ENCODE assay signal across 10 mouse cellular contexts in the genomic region with DNA sequence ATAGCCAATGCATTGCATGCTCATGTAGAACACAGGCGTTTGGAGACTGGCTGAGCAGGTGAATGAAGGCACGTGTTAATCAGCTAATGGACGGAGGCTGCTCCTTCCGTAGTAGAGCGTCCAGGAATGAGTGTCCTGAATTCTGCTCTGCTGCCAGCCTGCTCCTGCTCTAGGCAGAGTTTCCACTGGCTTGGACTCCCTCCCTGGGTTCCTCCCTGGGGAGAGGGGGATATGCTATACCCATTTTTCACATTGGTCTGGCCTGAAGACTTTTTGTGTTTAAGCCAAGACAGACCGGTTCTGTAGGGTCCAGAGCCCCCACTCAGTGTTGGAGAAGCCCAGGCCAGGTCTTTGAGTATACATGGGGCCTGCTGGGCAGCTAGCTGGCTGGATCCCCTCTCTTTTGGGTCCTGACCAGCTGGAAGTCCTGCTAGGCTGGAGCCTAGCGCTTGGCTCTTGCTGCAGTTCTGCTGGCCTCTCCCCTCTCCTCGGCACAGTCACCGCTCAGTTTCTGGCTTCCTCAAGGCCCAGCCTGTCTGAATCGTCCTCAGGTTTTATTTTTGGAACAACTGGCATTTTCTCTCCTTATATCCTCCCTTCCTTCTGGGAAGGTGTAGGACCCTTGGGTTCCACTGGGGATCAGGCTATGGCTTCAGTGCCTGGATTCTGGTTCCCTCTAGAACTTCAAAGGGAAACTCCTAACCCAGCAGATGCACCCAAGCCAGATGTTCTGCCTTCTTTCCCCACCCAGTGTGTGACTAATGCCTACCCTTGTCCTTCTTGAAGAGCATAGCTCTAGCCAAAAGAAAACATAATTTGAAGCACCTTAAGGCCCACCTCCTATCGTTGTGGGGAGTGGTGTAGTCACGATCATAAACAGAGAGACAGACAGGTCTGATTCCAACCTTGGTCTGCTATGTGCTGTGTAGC. TPM values are rescaled to one million over a fixed set of nuclear protein-coding genes. Genes with fewer than 3 reads are reported as not detected.
A peak's percentile ranks its signal among the peaks of the same experiment; 100 is the strongest.
DNase-seq lines count a peak whose midpoint lies in the region; ATAC-seq lines count a peak whose summit lies in the region.
"Had no signal": no experiment of that assay in that cellular context is flagged by ENCODE, and none has a peak within 500 bp of the region (broad histone marks: within the 10 kb centered on the region; RNA-seq: fewer than 3 reads in every experiment).

No protein-coding gene starts in this region.

- H3K27ac ChIP-seq in embryonic facial prominence, embryonic 12.5 days, result peak overlapping the region; percentile 87; the same call in 1 of the 2 replicates
- peak overlapping the region; percentile 76; the same call in 1 of the 2 replicates for H3K27ac ChIP-seq in limb, embryonic 13.5 days
- H3K27ac ChIP-seq: liver, embryonic 13.5 days had no signal

- H3K4me3 ChIP-seq in embryonic facial prominence, embryonic 12.5 days, result no peak overlapping the region
- H3K4me3 ChIP-seq in limb, embryonic 13.5 days, result no peak overlapping the region
- H3K4me3 ChIP-seq: liver, embryonic 13.5 days had no signal

- 81% methylated on average over 12 of the region's 12 CpGs for WGBS in embryonic facial prominence, embryonic 12.5 days
- WGBS in limb, embryonic 13.5 days, result 73% methylated on average over 12 of the region's 12 CpGs

- peak; percentile 37 for DNase-seq in adrenal gland, postnatal 14 days
- no peak for DNase-seq in adrenal gland, postnatal 4 days (ENCODE audit: low spot score in 2 of 2)
- DNase-seq in kidney, postnatal 14 days, result peak; percentile 22
- DNase-seq in kidney, adult 18-20 months, result no peak
- DNase-seq in Muller cell, postnatal 12 days (ENCODE audit: inconsistent ontology term), result no peak
- DNase-seq in B cell, adult 2 months, result no peak
- DNase-seq: liver, embryonic 13.5 days; midbrain, embryonic 14.5 days had no signal

- no peaks in the 10 kb centered on the region for H3K27me3 ChIP-seq in embryonic facial prominence, embryonic 12.5 days
- peaks cover 4% of the 10 kb centered on the region; the same call in 1 of the 2 replicates for H3K27me3 ChIP-seq in limb, embryonic 13.5 days

- no peak overlapping the region for H3K4me2 ChIP-seq in embryonic facial prominence, embryonic 12.5 days (replicated peaks)
- no peak overlapping the region for H3K4me2 ChIP-seq in limb, embryonic 13.5 days (replicated peaks)
- H3K4me2 ChIP-seq: liver, embryonic 13.5 days had no signal

- H3K9me3 ChIP-seq in embryonic facial prominence, embryonic 12.5 days, result no peaks in the 10 kb centered on the region
- H3K9me3 ChIP-seq in limb, embryonic 13.5 days, result no peaks in the 10 kb centered on the region
- H3K9me3 ChIP-seq: liver, embryonic 13.5 days had no signal

- no peak for ATAC-seq in embryonic facial prominence, embryonic 12.5 days (ENCODE audit: insufficient number of reproducible peaks, insufficient read depth, low FRiP score, low TSS enrichment)
- ATAC-seq in limb, embryonic 13.5 days (ENCODE audit: low FRiP score, low read depth), result no peak

- peaks cover 35% of the 10 kb centered on the region for H3K4me1 ChIP-seq in embryonic facial prominence, embryonic 12.5 days
- peaks cover 44% of the 10 kb centered on the region for H3K4me1 ChIP-seq in limb, embryonic 13.5 days

- H3K9ac ChIP-seq in embryonic facial prominence, embryonic 12.5 days, result no peak overlapping the region
- no peak overlapping the region for H3K9ac ChIP-seq in limb, embryonic 13.5 days
- H3K9ac ChIP-seq: liver, embryonic 13.5 days had no signal

- no peaks in the 10 kb centered on the region for H3K36me3 ChIP-seq in embryonic facial prominence, embryonic 12.5 days
- H3K36me3 ChIP-seq in limb, embryonic 13.5 days, result no peaks in the 10 kb centered on the region
- H3K36me3 ChIP-seq: liver, embryonic 13.5 days had no signal

RNA-seq across cellular contexts. Expression of a gene that starts 12.6 kb away (rescaled TPM):
- total RNA-seq in adrenal gland, postnatal 14 days (2021), result 11.7 and 12.6 TPM in 2 replicates
- total RNA-seq in adrenal gland, postnatal 4 days (2021), result 10 to 100 TPM; 20.0 to 22.7 TPM
- polyA plus RNA-seq in embryonic facial prominence, embryonic 12.5 days (2016; fragmentation: Nextera tagmentation; extraction: Ambion mirVana), result 3.3 and 3.6 TPM in 2 replicates
- 10.1 and 10.9 TPM in 2 replicates for polyA plus RNA-seq in limb, embryonic 13.5 days (2015; fragmentation: Nextera tagmentation; extraction: Ambion mirVana)

RNA-seq across cellular contexts. Expression of a gene that starts 36.0 kb away (rescaled TPM):
- 56.4 and 79.0 TPM in 2 replicates for total RNA-seq in adrenal gland, postnatal 14 days (2021)
- 10 to 100 TPM; 91.3 to 98.4 TPM for total RNA-seq in adrenal gland, postnatal 4 days (2021)
- polyA plus RNA-seq in embryonic facial prominence, embryonic 12.5 days (2016; fragmentation: Nextera tagmentation; extraction: Ambion mirVana), result 39.1 and 40.8 TPM in 2 replicates
- 33.0 and 34.0 TPM in 2 replicates for polyA plus RNA-seq in limb, embryonic 13.5 days (2015; fragmentation: Nextera tagmentation; extraction: Ambion mirVana)

Comparison
In these comparisons a context has a peak if more than half of its experiments do, and no peak if none do; other contexts are left out.
1. DNase-seq: peak in adrenal gland, postnatal 14 days (single experiment) and kidney, postnatal 14 days (single experiment); none in adrenal gland, postnatal 4 days (0 of 2), kidney, adult 18-20 months (single experiment), Muller cell, postnatal 12 days (single experiment) and B cell, adult 2 months (0 of 2).